In the genomic region with DNA sequence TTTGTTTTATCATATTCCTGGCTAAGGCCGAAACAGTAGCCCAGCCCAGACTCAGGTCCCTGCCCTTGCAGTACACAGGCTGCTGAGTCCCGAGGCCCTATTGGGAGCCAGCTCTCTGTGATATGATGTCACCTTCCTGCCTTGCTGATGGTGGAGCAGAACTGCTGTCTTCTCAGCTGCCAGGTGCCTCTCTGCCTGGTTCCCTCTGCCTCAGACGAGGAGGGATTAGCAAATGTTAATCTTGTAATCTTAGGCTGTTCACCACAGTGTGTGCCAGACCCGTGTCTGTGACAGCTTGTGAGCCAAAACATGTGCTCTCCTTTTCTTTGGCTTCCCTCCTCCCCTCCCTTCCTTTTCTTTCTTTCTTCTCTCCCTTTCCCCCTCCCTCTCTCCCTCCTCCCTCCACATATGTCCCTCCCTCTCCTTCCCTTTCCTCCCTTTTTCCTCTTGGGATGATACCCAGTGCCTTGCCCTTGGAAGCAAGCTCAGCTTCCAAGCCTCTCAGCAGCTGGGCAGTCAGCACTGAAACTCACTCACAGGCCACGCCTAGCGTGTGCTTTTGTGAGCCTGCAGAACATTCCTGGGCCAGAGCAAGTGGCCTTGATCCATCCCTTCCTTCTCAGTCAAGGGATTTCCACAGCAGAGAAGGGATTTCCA, we compare ENCODE assay signal across 10 mouse cellular contexts.
DNase-seq lines count a peak whose midpoint lies in the region; ATAC-seq and TF ChIP-seq lines count a peak whose summit lies in the region.
"Had no signal": no experiment of that assay in that cellular context is flagged by ENCODE, and none has a peak within 500 bp of the region (broad histone marks: within the 10 kb centered on the region; RNA-seq: fewer than 3 reads in every experiment).

No protein-coding gene starts in this region.

- H3K27me3 ChIP-seq in hindbrain, embryonic 15.5 days: no peaks in the 10 kb centered on the region
- H3K27me3 ChIP-seq in hindbrain, embryonic 13.5 days: 0 out of 2 replicates have a peak, but pooled peaks cover 5% of the 10 kb centered on the region
- H3K27me3 ChIP-seq in stomach, postnatal 0 days (ENCODE audit: control insufficient read depth, insufficient read depth, low read length): no peaks in the 10 kb centered on the region
- H3K27me3 ChIP-seq: lung, embryonic 15.5 days had no signal

- H3K9ac ChIP-seq in hindbrain, embryonic 15.5 days: no peak overlapping the region
- H3K9ac ChIP-seq in hindbrain, embryonic 13.5 days: no peak overlapping the region
- no peak overlapping the region for H3K9ac ChIP-seq in stomach, postnatal 0 days (ENCODE audit: low read length)
- H3K9ac ChIP-seq: heart, embryonic 13.5 days; lung, embryonic 15.5 days had no signal

- no peaks in the 10 kb centered on the region for H3K4me1 ChIP-seq in hindbrain, embryonic 15.5 days (replicated peaks)
- H3K4me1 ChIP-seq in hindbrain, embryonic 13.5 days (replicated peaks): peaks cover 3% of the 10 kb centered on the region
- H3K4me1 ChIP-seq in stomach, postnatal 0 days (replicated peaks; ENCODE audit: control insufficient read depth, insufficient read depth): no peaks in the 10 kb centered on the region
- H3K4me1 ChIP-seq: heart, embryonic 13.5 days; lung, embryonic 15.5 days had no signal

- 40% methylated on average over 6 of the region's 6 CpGs for WGBS in hindbrain, embryonic 15.5 days
- WGBS in hindbrain, embryonic 13.5 days: 38% methylated on average over 6 of the region's 6 CpGs
- WGBS in stomach, postnatal 0 days: 16% methylated on average over 6 of the region's 6 CpGs

- H3K9me3 ChIP-seq in hindbrain, embryonic 15.5 days: no peaks in the 10 kb centered on the region
- no peaks in the 10 kb centered on the region for H3K9me3 ChIP-seq in hindbrain, embryonic 13.5 days
- no peaks in the 10 kb centered on the region for H3K9me3 ChIP-seq in stomach, postnatal 0 days (ENCODE audit: control insufficient read depth, low read length)
- H3K9me3 ChIP-seq: heart, embryonic 13.5 days; lung, embryonic 15.5 days had no signal

- H3K36me3 ChIP-seq in hindbrain, embryonic 15.5 days: no peaks in the 10 kb centered on the region
- no peaks in the 10 kb centered on the region for H3K36me3 ChIP-seq in hindbrain, embryonic 13.5 days
- H3K36me3 ChIP-seq in stomach, postnatal 0 days (ENCODE audit: control insufficient read depth, insufficient read depth, low read length): no peaks in the 10 kb centered on the region
- H3K36me3 ChIP-seq: G1E; heart, embryonic 13.5 days; lung, embryonic 15.5 days had no signal

- no peak for TF ChIP-seq EP300 in stomach, postnatal 0 days (optimal IDR thresholded peaks at IDR 0.05)

- DNase-seq in right cerebral cortex, postnatal 10 days (ENCODE audit: low spot score in 2 of 2): peak; percentile 42 to 56
- DNase-seq in right cerebral cortex, postnatal 36 days (ENCODE audit: low spot score in 2 of 2): no peak
- peak; percentile 55 for DNase-seq in layer of hippocampus, adult 9-11 months
- DNase-seq in stomach, postnatal 0 days (ENCODE audit: low spot score): no peak
- DNase-seq in embryo, embryonic 11 days: no peak

- H3K4me3 ChIP-seq in hindbrain, embryonic 15.5 days: no peak overlapping the region
- H3K4me3 ChIP-seq in hindbrain, embryonic 13.5 days: no peak overlapping the region
- no peak overlapping the region for H3K4me3 ChIP-seq in stomach, postnatal 0 days (ENCODE audit: low read depth, low read length)
- H3K4me3 ChIP-seq: heart, embryonic 13.5 days; lung, embryonic 15.5 days had no signal

- no peak overlapping the region for H3K27ac ChIP-seq in hindbrain, embryonic 15.5 days (replicated peaks)
- H3K27ac ChIP-seq in hindbrain, embryonic 13.5 days: no peak overlapping the region
- H3K27ac ChIP-seq in stomach, postnatal 0 days (replicated peaks): no peak overlapping the region
- H3K27ac ChIP-seq: heart, embryonic 13.5 days; lung, embryonic 15.5 days had no signal

- no peak overlapping the region for H3K4me2 ChIP-seq in hindbrain, embryonic 15.5 days
- no peak overlapping the region for H3K4me2 ChIP-seq in hindbrain, embryonic 13.5 days
- H3K4me2 ChIP-seq in stomach, postnatal 0 days (replicated peaks; ENCODE audit: low read depth): no peak overlapping the region
- H3K4me2 ChIP-seq: heart, embryonic 13.5 days; lung, embryonic 15.5 days had no signal

- peak; percentile 69 for ATAC-seq in hindbrain, embryonic 15.5 days (ENCODE audit: low FRiP score, low read depth)
- ATAC-seq in hindbrain, embryonic 13.5 days (ENCODE audit: low FRiP score): no peak
- ATAC-seq in stomach, postnatal 0 days (ENCODE audit: low FRiP score, low TSS enrichment): 0 out of 2 replicates have a peak, but pooled peaks have one; percentile 32

- no peak for TF ChIP-seq CTCF in stomach, postnatal 0 days (IDR thresholded peaks at IDR 0.05; ENCODE audit: low read depth)

Comparison
In these comparisons a context has a peak if more than half of its experiments do, and no peak if none do; other contexts are left out.
1. DNase-seq: peak in right cerebral cortex, postnatal 10 days (2 of 2) and layer of hippocampus, adult 9-11 months (single experiment); none in right cerebral cortex, postnatal 36 days (0 of 2), stomach, postnatal 0 days (single experiment) and embryo, embryonic 11 days (single experiment).